Mouse (Mus musculus): ENCODE data around the gene Rpl37. TPM values are rescaled to one million over a fixed set of nuclear protein-coding genes. Genes with fewer than 3 reads are reported as not detected.

Rpl37 gene
- polyA plus RNA-seq, 1 experiment from 2014 or later = 580 TPM

- H3K36me3 ChIP-seq (replicated peaks; ENCODE audit: control insufficient read depth, insufficient read depth, low read depth, low read length) = no peaks in the 10 kb centered on the region
- H3K9ac ChIP-seq (replicated peaks; ENCODE audit: low read length) = no peak overlapping the region
- no peaks in the 10 kb centered on the region for H3K4me1 ChIP-seq (ENCODE audit: control insufficient read depth, insufficient read depth, low read length)
- no peaks in the 10 kb centered on the region for H3K9me3 ChIP-seq (replicated peaks; ENCODE audit: control insufficient read depth, low read length)
- H3K27ac ChIP-seq (replicated peaks; ENCODE audit: low read depth, low read length) = no peak overlapping the region
- no peak overlapping the region for H3K4me2 ChIP-seq (ENCODE audit: low read depth, low read length)
- H3K4me3 ChIP-seq (ENCODE audit: low read depth, low read length) = no peak overlapping the region
- WGBS = 86% methylated on average over 7 of the region's 7 CpGs
- no peak for ATAC-seq (replicated peaks; ENCODE audit: insufficient number of reproducible peaks, low FRiP score, low TSS enrichment, low read depth)
- no peak for DNase-seq (ENCODE audit: low spot score)
- H3K27me3 ChIP-seq (ENCODE audit: control insufficient read depth, insufficient read depth, low read length) = no peaks in the 10 kb centered on the region
These were observed 23.4 kb downstream of the Rpl37 start for GRCm38 (mm10) chr15:5139863-5140262.

GRCm38 (mm10) chr15:5140357-5140756 is 23.9 kb downstream of the Rpl37 start:
- Histone ChIP-seq H3K9me3 (replicated peaks; ENCODE audit: control insufficient read depth, low read length) (no peaks in the 10 kb centered on the region), H3K27me3 (ENCODE audit: control insufficient read depth, insufficient read depth, low read length) (no peaks in the 10 kb centered on the region), H3K36me3 (replicated peaks; ENCODE audit: control insufficient read depth, insufficient read depth, low read depth, low read length) (no peaks in the 10 kb centered on the region), H3K27ac (replicated peaks; ENCODE audit: low read depth, low read length) (no peak overlapping the region), H3K4me1 (ENCODE audit: control insufficient read depth, insufficient read depth, low read length) (no peaks in the 10 kb centered on the region), H3K4me3 (ENCODE audit: low read depth, low read length) (no peak overlapping the region), H3K9ac (replicated peaks; ENCODE audit: low read length) (no peak overlapping the region), H3K4me2 (ENCODE audit: low read depth, low read length) (no peak overlapping the region)
- ATAC-seq (replicated peaks; ENCODE audit: insufficient number of reproducible peaks, low FRiP score, low TSS enrichment, low read depth) = no peak
- no peak for DNase-seq (ENCODE audit: low spot score)

- H3K4me3 ChIP-seq (ENCODE audit: low read depth, low read length) = no peak overlapping the region
- no peak overlapping the region for H3K4me2 ChIP-seq (ENCODE audit: low read depth, low read length)
- WGBS = 63% methylated on average over 5 of the region's 5 CpGs
- H3K27ac ChIP-seq (replicated peaks; ENCODE audit: low read depth, low read length) = no peak overlapping the region
- no peaks in the 10 kb centered on the region for H3K36me3 ChIP-seq (replicated peaks; ENCODE audit: control insufficient read depth, insufficient read depth, low read depth, low read length)
- H3K9me3 ChIP-seq (replicated peaks; ENCODE audit: control insufficient read depth, low read length) = no peaks in the 10 kb centered on the region
- no peak overlapping the region for H3K9ac ChIP-seq (replicated peaks; ENCODE audit: low read length)
- ATAC-seq (replicated peaks; ENCODE audit: insufficient number of reproducible peaks, low FRiP score, low TSS enrichment, low read depth) = no peak
- H3K27me3 ChIP-seq (ENCODE audit: control insufficient read depth, insufficient read depth, low read length) = no peaks in the 10 kb centered on the region
- no peak for DNase-seq (ENCODE audit: low spot score)
- no peaks in the 10 kb centered on the region for H3K4me1 ChIP-seq (ENCODE audit: control insufficient read depth, insufficient read depth, low read length)
These were observed 25.6 kb downstream of the Rpl37 start for GRCm38 (mm10) chr15:5142047-5142446.

- ATAC-seq (replicated peaks; ENCODE audit: insufficient number of reproducible peaks, low FRiP score, low TSS enrichment, low read depth) (no peak), DNase-seq (ENCODE audit: low spot score) (no peak)
- Histone ChIP-seq H3K27ac (replicated peaks; ENCODE audit: low read depth, low read length) (no peak overlapping the region), H3K9ac (replicated peaks; ENCODE audit: low read length) (no peak overlapping the region), H3K9me3 (replicated peaks; ENCODE audit: control insufficient read depth, low read length) (no peaks in the 10 kb centered on the region), H3K4me2 (ENCODE audit: low read depth, low read length) (no peak overlapping the region), H3K4me1 (ENCODE audit: control insufficient read depth, insufficient read depth, low read length) (no peaks in the 10 kb centered on the region), H3K36me3 (replicated peaks; ENCODE audit: control insufficient read depth, insufficient read depth, low read depth, low read length) (no peaks in the 10 kb centered on the region), H3K27me3 (ENCODE audit: control insufficient read depth, insufficient read depth, low read length) (no peaks in the 10 kb centered on the region), H3K4me3 (ENCODE audit: low read depth, low read length) (no peak overlapping the region)
- WGBS = 71% methylated on average over 5 of the region's 5 CpGs
These were observed 26.3 kb downstream of the Rpl37 start for GRCm38 (mm10) chr15:5142714-5143113.

- H3K4me2 ChIP-seq (ENCODE audit: low read depth, low read length) = peak within 1 kb of the TSS; percentile 60
- H3K27me3 ChIP-seq (ENCODE audit: control insufficient read depth, insufficient read depth, low read length) = no peaks in the 10 kb centered on the region
- no peaks in the 10 kb centered on the region for H3K36me3 ChIP-seq (replicated peaks; ENCODE audit: control insufficient read depth, insufficient read depth, low read depth, low read length)
- peak within 1 kb of the TSS; percentile 72 for H3K27ac ChIP-seq (replicated peaks; ENCODE audit: low read depth, low read length)
- ATAC-seq (replicated peaks; ENCODE audit: insufficient number of reproducible peaks, low FRiP score, low TSS enrichment, low read depth) (peak; percentile 90), DNase-seq (ENCODE audit: low spot score) (peak; percentile 79)
- peak within 1 kb of the TSS; percentile 75 for H3K9ac ChIP-seq (replicated peaks; ENCODE audit: low read length)
- WGBS = under 1% methylated on average over 57 of the region's 80 CpGs
- H3K4me3 ChIP-seq (ENCODE audit: low read depth, low read length) = peak within 1 kb of the TSS; percentile 73
- no peaks in the 10 kb centered on the region for H3K4me1 ChIP-seq (ENCODE audit: control insufficient read depth, insufficient read depth, low read length)
- no peaks in the 10 kb centered on the region for H3K9me3 ChIP-seq (replicated peaks; ENCODE audit: control insufficient read depth, low read length)
These were observed 27.0 kb downstream of the Rpl37 start, which contains the start of gene Prkaa1 for GRCm38 (mm10) chr15:5143361-5144020. Gene Prkaa1, plus strand, starts transcription at chr15:5143861.

GRCm38 (mm10) chr15:5144021-5144778 is 27.8 kb downstream of the Rpl37 start:
- Histone ChIP-seq H3K36me3 (replicated peaks; ENCODE audit: control insufficient read depth, insufficient read depth, low read depth, low read length) (no peaks in the 10 kb centered on the region), H3K27me3 (ENCODE audit: control insufficient read depth, insufficient read depth, low read length) (no peaks in the 10 kb centered on the region), H3K9ac (replicated peaks; ENCODE audit: low read length) (peak overlapping the region; percentile 75), H3K27ac (replicated peaks; ENCODE audit: low read depth, low read length) (peak overlapping the region; percentile 72), H3K4me3 (ENCODE audit: low read depth, low read length) (peak overlapping the region; percentile 73), H3K9me3 (replicated peaks; ENCODE audit: control insufficient read depth, low read length) (no peaks in the 10 kb centered on the region), H3K4me2 (ENCODE audit: low read depth, low read length) (peak overlapping the region; percentile 60), H3K4me1 (ENCODE audit: control insufficient read depth, insufficient read depth, low read length) (no peaks in the 10 kb centered on the region)
- WGBS = 2% methylated on average over 49 of the region's 61 CpGs
- DNase-seq (ENCODE audit: low spot score) (peak; percentile 77), ATAC-seq (replicated peaks; ENCODE audit: insufficient number of reproducible peaks, low FRiP score, low TSS enrichment, low read depth) (peak; percentile 87)

GRCm38 (mm10) chr15:5145196-5145945 is 28.9 kb downstream of the Rpl37 start:
- ATAC-seq (replicated peaks; ENCODE audit: insufficient number of reproducible peaks, low FRiP score, low TSS enrichment, low read depth) (no peak), DNase-seq (ENCODE audit: low spot score) (no peak)
- Histone ChIP-seq H3K27me3 (ENCODE audit: control insufficient read depth, insufficient read depth, low read length) (no peaks in the 10 kb centered on the region), H3K4me2 (ENCODE audit: low read depth, low read length) (peak overlapping the region; percentile 11; the same call in 1 of the 2 replicates), H3K36me3 (replicated peaks; ENCODE audit: control insufficient read depth, insufficient read depth, low read depth, low read length) (no peaks in the 10 kb centered on the region), H3K9me3 (replicated peaks; ENCODE audit: control insufficient read depth, low read length) (no peaks in the 10 kb centered on the region), H3K27ac (replicated peaks; ENCODE audit: low read depth, low read length) (no peak overlapping the region), H3K9ac (replicated peaks; ENCODE audit: low read length) (no peak overlapping the region), H3K4me1 (ENCODE audit: control insufficient read depth, insufficient read depth, low read length) (no peaks in the 10 kb centered on the region), H3K4me3 (ENCODE audit: low read depth, low read length) (peak overlapping the region; percentile 73; the same call in 1 of the 2 replicates)
- 43% methylated on average over 9 of the region's 9 CpGs for WGBS

Data from embryonic facial prominence, embryonic 11.5 days (tissue).